Mouse (Mus musculus) heart, embryonic 12.5 days (tissue): ENCODE measurements at regions not wholly inside any gene's neighbourhood (a gene's known extent, or its start where the extent isn't known, plus 50 kb on each side); places are given as distances from the start of the nearest gene placed in this dataset.

Experiments
- ATAC-seq: fragments of 200-750 bp; cut with Nextera tagmentation; 2 replicates; pipeline ENCODE4 v1.8.0; 2017; ENCODE audit warnings: moderate TSS enrichment, moderate library complexity; ENCODE audit not compliant: insufficient number of reproducible peaks, low FRiP score
- H3K27ac ChIP-seq: fragments of 300-500 bp; sonication (generic); 2 replicates; pipeline ENCODE4 v1.5.1; 2016; ENCODE audit warnings: mild to moderate bottlenecking, moderate library complexity; ENCODE audit not compliant: poor library complexity, severe bottlenecking
- H3K27me3 ChIP-seq: fragments of 300-500 bp; sonication (generic); replicated peaks from 2 replicates; pipeline ENCODE4 v1.6.1; 2016; ENCODE audit warnings: mild to moderate bottlenecking, moderate library complexity
- H3K36me3 ChIP-seq: fragments of 300-500 bp; sonication (generic); 2 replicates; pipeline ENCODE4 v1.6.1; 2016; ENCODE audit warnings: mild to moderate bottlenecking, moderate library complexity
- H3K4me1 ChIP-seq: fragments of 300-500 bp; sonication (generic); replicated peaks from 2 replicates; pipeline ENCODE4 v1.6.1; 2016; ENCODE audit warnings: mild to moderate bottlenecking
- H3K4me2 ChIP-seq: fragments of 300-500 bp; sonication (generic); 2 replicates; pipeline ENCODE4 v1.6.1; 2016; ENCODE audit warnings: mild to moderate bottlenecking, moderate library complexity
- H3K4me3 ChIP-seq: fragments of 300-500 bp; sonication (generic); 2 replicates; pipeline ENCODE4 v1.5.1; 2016; ENCODE audit warnings: mild to moderate bottlenecking
- H3K9ac ChIP-seq: fragments of 300-500 bp; sonication (generic); 2 replicates; pipeline ENCODE4 v1.6.1; 2016; ENCODE audit warnings: mild to moderate bottlenecking, moderate library complexity
- H3K9me3 ChIP-seq: fragments of 300-500 bp; sonication (generic); replicated peaks from 2 replicates; pipeline ENCODE4 v1.6.1; 2016; ENCODE audit warnings: mild to moderate bottlenecking, moderate library complexity
- WGBS: fragments of 180-500 bp; shearing (Covaris S2); methylation state at CpG from one replicate; pipeline ENCODE4 v1.1.7; 2016; 5-methylcytosine and 5-hydroxymethylcytosine counted together

GRCm38 (mm10) chr8:26669541-26669940 lies 307.6 kb upstream of the Zfp703 start:
- Histone ChIP-seq H3K4me3 (no peak overlapping the region), H3K36me3 (no peaks in the 10 kb centered on the region), H3K4me1 (no peaks in the 10 kb centered on the region), H3K9ac (no peak overlapping the region), H3K27me3 (no peaks in the 10 kb centered on the region), H3K9me3 (no peaks in the 10 kb centered on the region), H3K27ac (no peak overlapping the region), H3K4me2 (no peak overlapping the region)
- ATAC-seq = no peak
- 61% methylated on average over 3 of the region's 3 CpGs for WGBS

DNA sequence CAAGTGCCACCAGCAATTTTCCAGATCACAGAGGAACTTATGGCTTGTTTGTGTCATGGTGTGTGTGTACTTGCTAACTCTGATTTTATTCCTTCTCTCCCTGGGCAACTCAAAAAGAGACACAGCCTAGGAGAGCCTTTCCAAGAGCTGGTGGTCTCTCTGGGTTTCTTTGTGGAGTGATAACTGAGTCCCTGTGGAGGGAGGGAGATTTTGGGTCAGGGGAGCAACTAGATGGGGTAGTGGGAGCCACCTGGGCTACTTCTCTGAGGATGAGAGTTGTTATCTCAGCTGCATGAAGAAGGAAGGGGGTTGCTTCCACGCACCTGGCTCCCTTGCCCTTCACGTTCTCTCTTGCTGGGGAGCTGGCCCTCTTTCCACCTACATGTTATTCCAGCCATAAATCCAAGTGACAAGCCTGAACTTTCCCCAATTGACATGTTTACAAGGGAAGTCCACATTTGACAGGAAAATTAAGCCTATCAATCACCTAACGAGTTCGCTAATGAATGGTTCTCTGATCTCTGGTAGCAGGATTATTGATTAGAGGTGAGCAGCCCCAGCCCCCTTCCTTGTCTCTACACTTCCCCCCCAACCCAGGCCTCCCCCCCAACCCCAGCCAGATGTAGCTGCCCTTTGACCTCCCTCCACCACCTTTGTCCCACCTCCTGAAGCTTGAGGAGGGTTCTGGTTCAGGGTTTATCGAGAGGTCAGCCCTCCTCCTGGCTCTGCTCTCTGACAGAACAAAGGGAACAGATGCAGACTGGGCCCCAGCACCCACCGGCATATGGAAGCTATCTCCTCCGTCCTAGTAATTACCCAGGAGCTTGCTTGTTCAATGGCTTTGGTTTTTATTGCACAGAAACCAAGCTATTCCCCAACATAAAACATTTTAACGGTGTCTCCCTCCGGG lies 304.4 kb upstream of the Zfp703 start:
- Histone ChIP-seq H3K27ac (no peak overlapping the region), H3K9ac (no peak overlapping the region), H3K4me1 (no peaks in the 10 kb centered on the region), H3K4me2 (no peak overlapping the region), H3K9me3 (no peaks in the 10 kb centered on the region), H3K4me3 (no peak overlapping the region), H3K27me3 (0 out of 2 replicates have a peak, but pooled peaks cover 5% of the 10 kb centered on the region), H3K36me3 (no peaks in the 10 kb centered on the region)
- ATAC-seq = no peak
- WGBS = 44% methylated on average over 9 of the region's 9 CpGs

DNA sequence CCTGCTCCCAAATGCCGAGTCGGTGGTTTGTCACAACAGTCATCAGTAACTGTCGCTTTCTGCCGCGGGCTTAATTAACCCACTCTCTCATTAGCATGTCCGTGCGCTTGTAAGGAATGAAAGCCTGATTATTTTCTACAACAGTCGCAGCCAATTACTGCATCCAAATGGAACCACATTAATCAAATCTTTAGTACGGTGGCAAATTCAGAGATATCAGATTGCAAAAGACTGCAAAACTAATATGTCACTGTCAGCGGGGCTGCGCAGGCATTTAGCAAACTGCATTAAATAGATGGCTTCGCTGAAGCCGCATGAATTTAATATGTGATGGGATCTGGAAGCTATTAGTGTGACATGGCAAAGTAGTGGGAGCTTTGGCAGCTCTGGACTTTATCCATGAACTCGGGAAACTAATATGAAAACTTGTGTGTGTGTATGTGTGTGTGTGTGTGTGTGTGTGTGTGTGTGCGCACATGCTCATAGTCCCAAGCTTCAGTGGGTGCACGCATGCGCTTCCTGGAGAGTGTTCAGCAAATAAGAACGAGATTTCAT lies 299.5 kb upstream of the Zfp703 start:
- no peak overlapping the region for H3K9ac ChIP-seq
- ATAC-seq = no peak
- H3K4me2 ChIP-seq = no peak overlapping the region
- WGBS = 74% methylated on average over 18 of the region's 18 CpGs
- H3K4me3 ChIP-seq = no peak overlapping the region
- no peaks in the 10 kb centered on the region for H3K36me3 ChIP-seq
- H3K4me1 ChIP-seq = no peaks in the 10 kb centered on the region
- H3K27me3 ChIP-seq = 0 out of 2 replicates have a peak, but pooled peaks cover 5% of the 10 kb centered on the region
- no peaks in the 10 kb centered on the region for H3K9me3 ChIP-seq
- H3K27ac ChIP-seq = no peak overlapping the region

- Histone ChIP-seq H3K36me3 (no peaks in the 10 kb centered on the region), H3K4me1 (no peaks in the 10 kb centered on the region), H3K9ac (no peak overlapping the region), H3K9me3 (no peaks in the 10 kb centered on the region), H3K27ac (no peak overlapping the region), H3K4me2 (no peak overlapping the region), H3K27me3 (0 out of 2 replicates have a peak, but pooled peaks cover 11% of the 10 kb centered on the region), H3K4me3 (no peak overlapping the region)
- ATAC-seq = no peak
- 71% methylated on average over 11 of the region's 11 CpGs for WGBS
Observed at GRCm38 (mm10) chr8:26680891-26681381, 296.2 kb upstream of the Zfp703 start.

DNA sequence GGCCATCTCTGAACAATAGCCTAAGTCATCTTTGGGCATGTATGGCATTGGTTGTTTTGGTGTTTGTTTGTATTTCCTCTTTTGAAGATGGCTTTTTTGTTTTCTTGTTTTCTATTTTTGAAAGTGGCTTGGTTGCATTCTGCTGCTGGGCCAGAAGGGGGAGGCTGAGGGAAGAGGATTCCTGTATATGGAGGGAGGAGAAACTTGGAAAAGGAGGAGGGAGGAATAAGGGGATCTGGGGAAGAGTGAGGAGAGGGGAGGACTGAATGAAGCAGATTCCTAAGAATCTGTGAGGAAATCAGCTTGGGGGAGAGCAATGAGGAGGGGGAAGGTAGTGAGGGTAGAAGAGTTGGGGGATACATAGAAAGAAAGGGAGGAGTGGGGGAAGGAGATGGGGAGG lies 290.0 kb upstream of the Zfp703 start:
- H3K9ac ChIP-seq = no peak overlapping the region

DNA sequence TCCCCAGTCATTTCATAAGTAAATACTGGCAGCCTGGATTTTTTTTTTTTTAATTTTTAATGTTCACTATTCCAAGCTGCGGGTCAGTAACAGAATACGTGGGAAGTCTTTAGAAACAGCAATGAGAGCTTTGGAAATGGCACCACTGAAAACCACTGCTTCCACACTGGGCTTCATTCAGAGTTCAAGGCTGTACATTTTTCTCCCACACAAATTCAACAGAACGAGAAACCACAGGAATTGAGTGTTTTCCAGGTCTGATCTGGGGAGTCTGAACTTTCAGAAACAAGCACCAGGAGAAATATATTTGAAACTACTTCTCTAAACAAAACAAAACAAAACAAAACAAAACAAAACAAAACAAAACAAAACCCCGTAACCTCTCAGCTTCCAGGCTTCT lies 289.1 kb upstream of the Zfp703 start:
- peaks cover 17% of the 10 kb centered on the region; the same call in 1 of the 2 replicates for H3K27me3 ChIP-seq
- H3K4me3 ChIP-seq = no peak overlapping the region
- 69% methylated on average over 4 of the region's 4 CpGs for WGBS
- H3K27ac ChIP-seq = no peak overlapping the region
- H3K4me1 ChIP-seq = no peaks in the 10 kb centered on the region
- H3K9me3 ChIP-seq = no peaks in the 10 kb centered on the region
- no peak overlapping the region for H3K4me2 ChIP-seq
- no peak for ATAC-seq
- no peak overlapping the region for H3K9ac ChIP-seq
- H3K36me3 ChIP-seq = no peaks in the 10 kb centered on the region

More for the DNA sequence above, 290.0 kb upstream of the Zfp703 start:
- no peak for ATAC-seq
- Histone ChIP-seq H3K36me3 (no peaks in the 10 kb centered on the region), H3K27ac (no peak overlapping the region), H3K9me3 (no peaks in the 10 kb centered on the region), H3K4me2 (no peak overlapping the region), H3K4me1 (no peaks in the 10 kb centered on the region), H3K4me3 (no peak overlapping the region), H3K27me3 (peaks cover 17% of the 10 kb centered on the region; the same call in 1 of the 2 replicates)

DNA sequence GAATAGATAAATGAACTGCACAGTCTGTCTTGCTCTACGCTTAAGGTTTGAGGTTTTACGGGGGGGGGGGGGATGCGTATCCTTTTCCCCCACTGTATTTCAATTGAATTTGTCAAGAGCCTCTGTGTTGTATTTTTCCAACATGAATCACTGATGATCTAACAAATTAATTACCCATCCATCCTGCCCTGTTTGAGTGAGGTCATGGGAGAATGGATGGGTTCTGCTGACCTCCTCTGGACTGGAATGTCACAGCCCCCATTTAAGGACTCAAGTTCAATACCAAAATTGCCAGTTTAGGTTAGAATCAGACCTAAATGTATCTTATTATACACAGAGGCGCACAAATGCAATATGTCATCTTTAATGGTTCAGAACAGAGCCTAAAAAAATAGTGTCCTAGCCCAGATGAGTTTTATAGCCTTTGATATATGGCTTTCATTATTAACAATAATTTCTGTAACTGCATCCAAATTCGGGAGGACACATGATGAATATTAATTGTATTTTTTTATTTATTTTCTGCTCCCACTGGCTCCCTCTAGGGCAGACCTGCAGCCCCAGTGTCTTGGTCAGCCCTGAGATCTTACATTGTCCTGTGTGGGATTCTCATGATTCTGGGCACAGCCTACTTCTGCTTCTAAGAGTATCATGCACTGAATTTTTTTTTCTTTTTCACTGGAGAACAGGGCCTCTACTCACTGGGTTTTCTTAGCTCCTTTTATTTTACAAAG lies 288.2 kb upstream of the Zfp703 start:
- WGBS = 83% methylated on average over 5 of the region's 5 CpGs
- H3K27ac ChIP-seq = no peak overlapping the region

GRCm38 (mm10) chr8:26689479-26690177 lies 287.5 kb upstream of the Zfp703 start:
- Histone ChIP-seq H3K27me3 (peaks cover 14% of the 10 kb centered on the region; the same call in 1 of the 2 replicates), H3K27ac (no peak overlapping the region), H3K4me1 (no peaks in the 10 kb centered on the region), H3K9me3 (no peaks in the 10 kb centered on the region), H3K36me3 (no peaks in the 10 kb centered on the region), H3K4me3 (no peak overlapping the region), H3K4me2 (no peak overlapping the region), H3K9ac (no peak overlapping the region)
- ATAC-seq = no peak
- 52% methylated on average over 10 of the region's 10 CpGs for WGBS

More for the DNA sequence above, 288.2 kb upstream of the Zfp703 start:
- H3K9ac ChIP-seq = no peak overlapping the region
- H3K9me3 ChIP-seq = no peaks in the 10 kb centered on the region
- ATAC-seq = no peak
- H3K4me3 ChIP-seq = no peak overlapping the region
- H3K4me2 ChIP-seq = no peak overlapping the region
- peaks cover 14% of the 10 kb centered on the region; the same call in 1 of the 2 replicates for H3K27me3 ChIP-seq
- no peaks in the 10 kb centered on the region for H3K36me3 ChIP-seq
- no peaks in the 10 kb centered on the region for H3K4me1 ChIP-seq

GRCm38 (mm10) chr8:26690178-26690735 lies 286.9 kb upstream of the Zfp703 start:
- no peak for ATAC-seq
- Histone ChIP-seq H3K27ac (no peak overlapping the region), H3K9ac (no peak overlapping the region), H3K4me1 (no peaks in the 10 kb centered on the region), H3K9me3 (no peaks in the 10 kb centered on the region), H3K27me3 (peaks cover 14% of the 10 kb centered on the region; the same call in 1 of the 2 replicates), H3K4me2 (no peak overlapping the region), H3K36me3 (no peaks in the 10 kb centered on the region), H3K4me3 (no peak overlapping the region)
- WGBS = 66% methylated on average over 6 of the region's 6 CpGs

- no peak overlapping the region for H3K4me3 ChIP-seq
- 73% methylated on average over 1 of the region's 4 CpGs for WGBS
- no peak overlapping the region for H3K4me2 ChIP-seq
- H3K9me3 ChIP-seq = no peaks in the 10 kb centered on the region
- H3K27me3 ChIP-seq = no peaks in the 10 kb centered on the region
- no peaks in the 10 kb centered on the region for H3K36me3 ChIP-seq
- H3K9ac ChIP-seq = no peak overlapping the region
- no peak for ATAC-seq
- no peak overlapping the region for H3K27ac ChIP-seq
- peaks cover 4% of the 10 kb centered on the region for H3K4me1 ChIP-seq
Observed at GRCm38 (mm10) chr8:26697579-26698084, 279.5 kb upstream of the Zfp703 start.
